Mouse (Mus musculus): ENCODE data around the gene Taf9b.
"Not testable (repeated sequence)": the region's sequence is repeated elsewhere in the genome, so short reads cannot be mapped to it uniquely, and the experiment has no call there.

The Taf9b gene

DNA sequence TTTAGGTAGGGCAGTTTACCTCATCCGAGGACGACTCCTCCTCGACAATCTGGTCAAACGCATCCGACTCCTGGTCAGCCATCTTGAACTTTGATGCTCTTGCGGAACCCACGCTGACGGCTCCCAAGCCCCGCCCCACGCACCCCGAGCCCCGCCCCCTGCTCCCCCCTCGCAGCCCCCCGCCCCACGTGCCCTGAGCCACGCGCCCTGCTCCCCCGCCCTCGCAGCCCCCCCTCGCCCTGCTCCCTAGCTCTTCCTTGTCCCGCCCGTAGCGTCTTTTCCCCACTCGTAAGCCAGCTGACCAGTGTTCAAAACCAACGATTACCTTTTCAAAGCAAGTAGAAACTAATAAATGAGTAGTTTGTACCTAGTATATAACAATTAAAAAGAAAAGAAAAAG, at the start of gene Taf9b:
Gene Taf9b, minus strand, starts transcription at position 101 of the 400 bp plus-strand sequence.
- no peak for DNase-seq

DNA sequence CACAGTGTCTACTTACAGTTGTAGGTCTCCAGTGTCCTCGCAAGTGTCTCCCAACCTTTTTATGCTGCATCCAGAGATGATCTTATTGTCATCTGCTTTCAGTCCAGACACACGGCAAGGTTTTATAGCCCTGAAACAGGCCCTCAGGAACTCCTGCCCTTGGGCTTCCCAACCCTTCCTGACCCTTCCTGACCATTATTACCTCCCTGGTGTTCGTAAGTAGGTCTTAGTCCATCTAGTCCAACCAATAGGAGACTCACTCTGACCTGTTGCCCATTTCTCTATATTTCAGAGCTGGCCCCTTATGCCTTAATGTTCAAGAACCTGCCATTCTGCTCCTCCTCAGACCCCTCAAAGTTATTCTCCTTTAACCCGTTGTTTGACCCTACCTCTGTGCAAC, 34.3 kb upstream of the Taf9b start, which contains the start of gene Fnd3c2:
Gene Fnd3c2, minus strand, starts transcription at position 101 of the 400 bp plus-strand sequence.
- DNase-seq: no peak

DNA sequence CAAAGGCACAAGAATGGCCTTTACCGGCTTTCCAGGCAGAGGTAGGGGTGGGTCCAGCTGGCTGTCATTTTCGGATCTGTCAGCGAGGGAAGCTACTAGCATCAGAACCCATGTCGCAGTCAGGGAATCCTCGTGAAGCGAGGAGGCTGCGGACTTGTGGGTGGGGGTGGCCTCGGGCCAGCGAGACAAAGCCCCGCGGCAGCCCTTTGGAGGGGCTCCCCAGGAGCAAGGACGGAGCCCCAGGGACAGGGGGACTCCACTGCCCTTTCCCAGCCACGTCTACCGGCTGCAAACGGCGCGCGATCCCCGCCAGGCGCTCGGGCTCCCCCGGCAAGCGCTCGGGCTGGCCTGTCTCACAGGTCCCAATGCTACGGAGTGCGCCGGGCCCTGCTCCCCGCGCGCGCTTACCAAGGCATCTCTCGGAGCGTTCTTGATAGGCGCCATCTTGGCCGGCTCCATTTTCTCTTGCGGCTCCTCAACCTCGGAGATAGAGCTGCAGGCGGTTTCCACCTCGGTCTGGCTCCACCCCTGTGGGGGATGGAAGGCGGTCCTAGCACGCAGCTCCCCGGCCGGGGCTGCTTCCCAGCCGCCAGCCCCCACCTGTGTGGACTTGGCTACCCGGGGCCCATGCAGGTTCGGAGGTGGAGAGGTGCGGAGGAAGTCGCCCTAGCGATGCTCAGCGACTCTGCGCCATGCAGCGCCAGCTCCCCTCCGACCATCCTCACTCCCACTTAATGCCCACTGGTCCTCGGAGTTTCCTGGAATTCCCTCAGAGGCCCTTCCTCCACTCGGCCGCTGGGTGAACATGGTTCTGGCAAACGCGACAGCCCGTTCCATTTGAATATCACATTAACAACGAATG, 1.6 kb downstream of the Taf9b start:
- peak; percentile 89 for DNase-seq

DNA sequence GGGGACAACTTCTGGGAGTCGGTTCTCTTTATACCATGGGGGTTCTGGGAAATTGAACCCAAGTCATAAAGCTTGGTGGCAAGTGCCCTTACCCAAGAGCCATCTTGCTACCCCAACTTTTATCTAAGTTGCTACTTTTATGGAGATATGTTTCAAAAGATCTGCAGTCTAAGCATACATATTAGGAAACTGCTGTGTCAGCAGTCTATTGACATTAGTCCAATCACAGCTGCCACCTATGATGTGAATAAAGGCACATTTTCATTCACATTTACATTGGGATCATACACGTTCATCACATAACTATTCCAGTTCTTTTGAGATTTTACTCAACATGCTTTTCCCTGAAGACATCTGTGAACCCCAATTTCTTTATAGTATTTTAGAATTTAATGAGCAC, 11.9 kb downstream of the Taf9b start:
- DNase-seq: no peak

DNA sequence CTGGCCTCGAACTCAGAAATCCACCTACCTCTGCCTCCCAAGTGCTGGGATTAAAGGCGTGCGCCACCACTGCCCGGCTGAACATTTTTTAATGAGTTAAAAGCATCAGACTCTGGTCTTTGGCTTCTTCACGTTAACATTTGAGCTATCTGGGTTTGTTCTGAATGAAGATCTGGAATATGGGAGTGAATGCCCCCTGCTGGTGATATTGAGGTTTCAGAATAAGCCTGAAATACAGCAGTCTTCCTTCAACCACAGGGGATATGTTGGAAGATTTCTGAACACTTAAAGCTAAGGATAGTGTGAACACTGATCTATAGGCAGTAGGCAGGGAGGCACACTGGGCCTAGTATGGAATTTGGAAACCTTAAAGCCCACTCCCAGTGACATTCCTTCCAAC, 22.1 kb downstream of the Taf9b start:
- DNase-seq: peak; percentile 12

DNA sequence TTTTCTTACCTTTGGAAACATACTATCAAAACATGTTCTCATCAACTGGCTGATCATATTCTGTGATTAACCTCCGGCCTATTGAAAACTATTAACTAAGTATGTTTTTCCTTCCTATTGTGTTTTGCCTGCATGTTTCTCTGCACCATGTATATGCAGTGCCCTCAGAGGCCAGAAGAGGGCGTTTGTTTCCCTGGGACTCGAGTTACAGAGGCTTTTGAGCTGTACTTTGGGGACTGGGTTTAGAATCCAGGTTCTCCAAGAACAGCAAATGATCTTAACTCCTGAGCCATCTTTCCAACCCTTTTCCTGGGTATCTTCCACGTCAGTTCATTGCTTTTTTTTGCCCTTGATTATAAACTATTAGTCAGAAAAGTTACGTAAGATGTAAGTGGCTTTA, 23.6 kb downstream of the Taf9b start:
- DNase-seq: peak; percentile 15

DNA sequence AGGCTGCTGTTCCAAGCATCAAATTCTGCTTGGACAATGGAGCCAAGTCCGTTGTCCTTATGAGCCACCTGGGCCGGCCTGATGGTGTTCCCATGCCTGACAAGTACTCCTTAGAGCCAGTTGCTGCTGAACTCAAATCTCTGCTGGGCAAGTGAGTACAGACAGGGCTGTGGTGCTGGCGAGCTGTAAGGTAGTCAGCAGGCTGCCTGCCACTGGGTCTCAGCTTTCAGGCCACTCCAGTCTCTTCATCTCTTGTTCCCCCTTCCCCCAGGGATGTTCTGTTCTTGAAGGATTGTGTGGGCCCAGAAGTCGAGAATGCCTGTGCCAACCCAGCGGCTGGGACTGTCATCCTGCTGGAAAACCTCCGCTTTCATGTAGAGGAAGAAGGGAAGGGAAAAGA, 26.6 kb downstream of the Taf9b start:
- DNase-seq: not testable (repeated sequence)

DNA sequence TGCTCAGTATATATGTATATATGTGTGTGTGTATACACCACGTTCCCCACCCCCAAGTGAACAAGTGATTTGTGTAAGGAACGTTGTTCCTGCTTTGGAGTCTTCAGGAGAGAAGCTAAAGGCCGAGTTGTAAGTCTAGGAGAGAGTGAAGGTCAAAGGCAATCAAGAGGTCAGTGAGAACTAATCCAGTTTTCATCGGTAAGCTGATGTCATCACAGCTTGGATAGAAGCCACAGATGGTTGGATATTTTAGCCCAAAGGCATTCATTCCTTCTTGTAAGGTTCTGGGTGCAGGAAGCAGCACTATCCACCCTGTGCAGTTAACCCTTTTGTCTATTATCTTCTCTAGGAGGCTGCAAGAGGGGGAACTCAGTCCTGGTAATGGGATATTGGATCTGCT, 30.9 kb downstream of the Taf9b start:
- DNase-seq: no peak

DNA sequence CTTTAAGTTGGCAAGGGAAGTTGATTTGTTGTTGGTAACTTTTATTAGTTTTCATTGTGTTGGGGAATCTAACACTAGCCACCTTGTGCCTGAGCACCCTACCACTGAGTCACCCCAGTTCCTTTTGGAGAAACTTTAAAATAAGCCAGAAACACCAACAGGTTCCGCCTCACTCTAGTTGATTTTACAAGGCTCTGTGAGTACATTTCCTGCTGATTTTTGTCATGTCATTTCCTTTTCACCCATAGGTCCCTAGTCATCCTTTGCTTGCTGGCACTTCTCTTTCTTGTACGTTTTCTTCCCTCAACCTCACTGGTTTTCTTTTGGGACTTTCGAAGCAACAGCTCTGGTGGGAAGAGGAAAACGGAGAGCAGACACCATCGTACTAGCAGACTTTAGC, 31.6 kb downstream of the Taf9b start:
- no peak for DNase-seq

DNA sequence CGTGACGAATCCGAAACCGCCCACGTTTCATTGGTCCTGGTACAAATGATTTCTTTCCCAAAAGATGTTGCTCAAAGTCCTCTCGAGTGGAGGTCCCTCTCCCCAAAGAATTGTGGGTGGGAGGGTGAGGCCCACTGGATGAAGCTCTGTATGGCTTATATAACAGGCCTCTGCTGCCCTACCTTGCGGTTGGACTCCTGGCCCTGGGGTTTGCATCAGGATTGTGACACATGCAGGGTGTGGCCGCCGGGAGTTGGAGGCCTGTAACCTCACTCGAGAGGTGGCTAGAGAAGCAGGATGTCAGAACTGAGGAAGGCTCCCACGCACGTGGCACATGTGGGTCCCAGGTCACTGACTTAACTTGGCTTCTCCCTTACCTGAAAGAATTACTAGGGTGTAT, 33.2 kb downstream of the Taf9b start:
- peak; percentile 2 for DNase-seq

DNA sequence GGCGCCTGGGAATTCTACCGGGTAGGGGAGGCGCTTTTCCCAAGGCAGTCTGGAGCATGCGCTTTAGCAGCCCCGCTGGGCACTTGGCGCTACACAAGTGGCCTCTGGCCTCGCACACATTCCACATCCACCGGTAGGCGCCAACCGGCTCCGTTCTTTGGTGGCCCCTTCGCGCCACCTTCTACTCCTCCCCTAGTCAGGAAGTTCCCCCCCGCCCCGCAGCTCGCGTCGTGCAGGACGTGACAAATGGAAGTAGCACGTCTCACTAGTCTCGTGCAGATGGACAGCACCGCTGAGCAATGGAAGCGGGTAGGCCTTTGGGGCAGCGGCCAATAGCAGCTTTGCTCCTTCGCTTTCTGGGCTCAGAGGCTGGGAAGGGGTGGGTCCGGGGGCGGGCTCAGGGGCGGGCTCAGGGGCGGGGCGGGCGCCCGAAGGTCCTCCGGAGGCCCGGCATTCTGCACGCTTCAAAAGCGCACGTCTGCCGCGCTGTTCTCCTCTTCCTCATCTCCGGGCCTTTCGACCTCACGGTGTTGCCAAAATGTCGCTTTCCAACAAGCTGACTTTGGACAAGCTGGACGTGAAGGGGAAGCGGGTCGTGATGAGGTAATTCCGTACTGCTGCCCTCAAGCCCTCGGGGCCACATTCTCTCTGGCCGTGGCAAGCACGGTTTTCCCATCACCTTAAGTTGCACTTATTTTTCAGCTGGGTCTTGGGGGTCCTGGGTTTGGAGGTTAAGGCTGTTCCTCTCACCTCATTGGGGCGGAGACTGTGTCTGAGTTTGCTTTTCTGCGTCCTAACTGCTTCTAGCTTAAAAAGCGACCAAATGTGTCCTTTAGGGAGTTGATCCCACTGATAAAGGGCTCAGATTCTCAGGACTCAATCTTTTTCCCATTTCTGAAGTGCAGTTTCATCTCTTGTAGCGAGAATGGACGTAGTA, 34.0 kb downstream of the Taf9b start, which contains the start of gene Pgk1:
Gene Pgk1, plus strand, starts transcription at position 388 of the 937 bp plus-strand sequence.
- peak; percentile 98 for DNase-seq

DNA sequence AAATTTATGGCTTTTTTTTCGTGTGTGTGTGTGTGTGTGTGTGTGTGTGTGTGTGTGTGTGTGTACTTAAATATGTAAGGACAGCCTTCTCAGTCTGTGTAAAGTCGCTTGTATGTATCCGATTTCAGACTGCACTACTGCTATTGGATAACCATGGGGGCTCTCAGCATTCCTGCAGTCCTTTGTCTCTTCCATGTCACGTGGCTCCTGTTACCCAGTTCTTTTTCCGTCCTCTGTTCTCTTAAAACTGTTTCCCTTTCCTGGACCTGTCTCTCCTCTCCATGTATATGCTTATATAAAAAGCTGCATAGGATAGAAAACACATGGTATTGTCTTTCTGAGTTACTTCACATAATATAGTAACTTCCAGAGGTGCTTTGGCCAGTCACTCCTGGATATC, 35.3 kb downstream of the Taf9b start:
- DNase-seq: peak; percentile 61

DNA sequence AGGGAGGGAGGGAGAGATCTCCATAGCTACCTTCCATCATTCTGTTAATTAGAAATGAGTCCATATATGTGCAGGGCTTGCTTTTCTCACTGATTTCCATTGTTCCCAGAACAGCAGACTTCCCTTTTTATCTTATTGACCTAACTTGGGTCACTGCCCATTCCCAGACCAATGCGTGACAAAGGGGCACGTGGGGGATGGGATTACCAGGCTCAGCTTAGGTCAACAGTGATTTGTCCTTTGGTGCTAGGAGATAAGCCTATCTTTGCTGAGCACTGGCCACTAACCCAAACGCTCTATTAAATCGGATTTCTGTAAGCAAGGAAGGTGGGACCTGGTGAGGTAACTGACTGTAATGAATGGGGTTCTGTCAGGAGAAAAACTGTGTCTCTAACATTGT, 36.7 kb downstream of the Taf9b start:
- DNase-seq: peak; percentile 72

DNA sequence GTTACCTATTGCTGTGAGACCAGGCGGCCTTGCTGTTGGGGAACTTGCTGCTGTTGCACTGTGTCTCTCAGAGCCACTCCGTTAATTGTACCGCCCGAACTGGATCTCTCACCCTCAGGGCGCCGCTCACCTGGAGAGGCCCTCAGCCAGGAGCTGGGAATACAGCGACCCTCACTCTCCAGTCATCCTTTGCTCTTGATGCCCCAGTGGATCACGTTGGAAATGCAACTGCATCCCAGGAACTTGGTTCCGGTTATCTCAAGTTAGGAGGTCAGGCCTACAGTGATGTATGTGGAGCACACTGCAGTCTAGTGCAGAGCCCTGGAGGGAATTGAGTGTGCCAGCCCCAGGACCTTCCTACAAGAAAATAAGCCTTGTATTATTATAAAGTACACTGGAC, 44.6 kb downstream of the Taf9b start:
- DNase-seq: no peak

DNA sequence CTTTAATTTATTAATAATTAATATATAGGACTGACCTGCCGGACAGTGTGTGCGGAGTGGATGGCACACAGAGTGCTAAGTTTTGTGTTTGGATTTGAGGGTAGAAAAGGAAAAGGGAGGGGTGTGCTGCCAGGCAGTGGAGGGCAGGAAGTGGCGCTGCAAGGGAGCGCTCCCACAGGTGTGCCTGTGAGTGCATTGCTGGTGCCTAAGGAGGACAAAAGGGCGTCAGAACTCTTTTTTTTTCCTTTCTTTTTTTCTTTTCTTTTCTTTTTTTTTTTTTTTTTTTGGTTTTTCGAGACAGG, 49.2 kb downstream of the Taf9b start:
- DNase-seq: no peak

DNA sequence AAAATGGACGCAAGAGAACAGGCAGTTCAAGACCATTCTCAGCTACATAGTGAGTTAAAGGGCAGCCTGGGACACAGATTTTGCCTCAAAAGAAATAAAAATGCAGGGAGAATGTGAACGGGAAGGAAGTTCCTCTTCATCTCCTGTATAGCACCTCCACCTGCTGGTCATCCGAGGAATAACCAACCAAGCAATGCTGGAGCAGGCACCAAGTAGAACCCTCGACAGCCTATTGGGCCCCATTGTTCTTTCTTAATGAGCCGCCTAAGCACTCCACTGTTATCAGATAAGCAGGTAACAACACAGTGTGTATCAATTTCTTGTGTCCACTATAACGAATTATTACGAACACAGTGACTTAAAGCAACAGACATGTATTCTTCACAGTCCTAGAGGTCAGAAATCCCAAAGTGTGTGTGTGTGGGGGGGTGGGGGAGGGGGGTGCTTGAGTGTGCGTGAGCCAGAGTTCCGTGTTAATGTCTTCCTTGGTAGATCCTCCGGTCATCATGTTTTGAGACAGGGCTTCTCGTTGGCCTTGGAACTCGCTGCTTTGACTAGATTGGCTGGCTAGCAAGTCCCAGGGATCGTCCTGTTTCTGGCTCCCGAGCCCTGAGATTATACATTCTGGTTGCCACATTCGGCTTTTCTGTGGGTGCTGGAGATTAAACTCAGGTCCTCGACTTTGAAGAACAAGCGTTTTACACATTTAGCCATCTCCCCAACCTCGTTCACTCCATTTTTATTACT, 49.7 kb downstream of the Taf9b start:
- peak; percentile 89 for DNase-seq

DNA sequence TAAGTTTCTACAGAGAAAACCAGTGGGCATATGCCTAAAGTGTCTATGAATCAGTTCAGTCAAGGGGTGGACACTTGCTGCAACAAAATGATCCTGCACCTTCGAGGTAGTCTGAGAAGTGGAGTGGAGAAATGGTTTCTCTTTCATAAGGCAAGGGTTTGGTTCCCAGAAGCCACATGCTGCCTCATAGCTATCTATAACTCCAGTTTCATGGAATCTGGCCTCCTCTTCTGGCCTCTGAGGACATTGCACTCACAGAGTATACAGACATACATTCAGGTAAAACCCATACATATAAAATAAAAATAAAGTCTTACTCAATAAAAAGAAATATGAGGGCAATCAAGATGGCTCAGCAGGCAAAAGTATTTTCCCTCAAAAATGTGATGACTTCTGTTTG, 55.9 kb downstream of the Taf9b start:
- DNase-seq: no peak

DNA sequence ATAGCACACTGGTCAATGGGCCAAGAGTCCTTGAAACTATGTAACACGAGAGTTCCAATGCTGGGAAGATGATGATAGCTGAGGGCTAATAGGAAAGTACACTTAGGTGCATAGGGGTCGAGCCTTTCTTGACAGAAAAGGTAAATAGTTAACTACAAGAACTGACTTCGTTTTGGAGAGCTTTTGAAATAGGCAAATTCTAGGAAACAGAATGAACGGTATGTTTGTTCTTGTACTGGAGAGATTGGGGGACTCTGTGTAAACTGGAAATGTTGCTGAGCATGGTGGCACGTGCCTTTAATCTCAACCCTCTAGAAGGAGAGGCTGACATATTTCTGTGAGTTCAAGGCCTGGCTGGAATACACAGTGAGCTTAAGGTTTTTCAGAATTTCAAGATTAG, 56.4 kb downstream of the Taf9b start:
- no peak for DNase-seq

DNA sequence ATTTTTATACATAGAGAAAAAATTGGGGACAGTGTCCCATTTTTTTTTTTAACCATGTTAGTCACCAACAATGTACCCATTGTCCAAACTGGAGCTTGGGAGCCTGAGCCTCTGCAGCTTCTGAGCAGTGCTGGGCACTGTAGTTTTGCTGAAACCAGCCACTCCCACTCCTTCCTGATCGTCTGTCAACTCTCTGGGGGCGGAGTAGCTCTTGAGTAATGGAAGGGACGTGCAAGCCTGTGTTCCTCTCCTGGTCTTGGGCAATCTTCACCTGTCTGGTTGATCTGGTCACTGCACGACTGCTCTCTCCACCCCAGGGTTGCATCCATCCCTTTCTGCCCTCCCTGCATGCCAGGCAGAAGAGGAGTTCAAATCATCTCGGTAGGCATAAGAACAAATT, 57.0 kb downstream of the Taf9b start:
- no peak for DNase-seq

Measured in retina, postnatal 1 day (tissue).